Mouse (Mus musculus) spleen, adult 2 months (tissue): ENCODE results near the gene Olfr876. TPM values are rescaled to one million over a fixed set of nuclear protein-coding genes. Genes with fewer than 3 reads are reported as not detected.
"Not testable (repeated sequence)": the region's sequence is repeated elsewhere in the genome, so short reads cannot be mapped to it uniquely, and the experiment has no call there.

Source experiments
- DNase-seq, 2 experiments: peaks; one replicate each; pipeline versions ENCODE4 v3.0.0 to v3.0.0-alpha.2; 2012 to 2021; ENCODE audit warnings: low spot score in 2 of 2, low read depth in 1 of 2
- H3K27ac ChIP-seq: fragments of 200-500 bp; 2 replicates; pipeline ENCODE4 v1.5.1; 2012; ENCODE audit warnings: low read length, inconsistent platforms; ENCODE audit not compliant: insufficient read depth
- H3K27me3 ChIP-seq: fragments of 200-500 bp; 2 replicates; pipeline ENCODE4 v1.6.1; 2012; ENCODE audit warnings: mild to moderate bottlenecking, moderate library complexity, low read length, inconsistent platforms; ENCODE audit not compliant: control insufficient read depth, insufficient read depth
- H3K36me3 ChIP-seq: fragments of 200-500 bp; 2 replicates; pipeline ENCODE4 v1.6.1; 2012; ENCODE audit warnings: mild to moderate bottlenecking, low read length, inconsistent platforms; ENCODE audit not compliant: control insufficient read depth, insufficient read depth
- H3K4me1 ChIP-seq: fragments of 200-500 bp; 2 replicates; pipeline ENCODE4 v1.6.1; 2011; ENCODE audit warnings: inconsistent platforms; ENCODE audit not compliant: control insufficient read depth, insufficient read depth, insufficient read length
- H3K4me3 ChIP-seq: fragments of 200-500 bp; 2 replicates; pipeline ENCODE4 v1.5.1; 2011; ENCODE audit warnings: mild to moderate bottlenecking, inconsistent platforms; ENCODE audit not compliant: insufficient read depth, insufficient read length; ENCODE audit errors: extremely low read depth
- CTCF ChIP-seq: fragments of 200-500 bp; IDR thresholded peaks from 2 replicates; pipeline ENCODE4 v1.5.1; 2011; ENCODE audit warnings: mild to moderate bottlenecking, inconsistent platforms; ENCODE audit not compliant: insufficient read depth, insufficient read length, insufficient replicate concordance; ENCODE audit errors: extremely low read depth
- POLR2A ChIP-seq: fragments of 200-500 bp; IDR thresholded peaks from 2 replicates; pipeline ENCODE4 v1.6.1; 2011; ENCODE audit warnings: low read depth, low read length, inconsistent platforms
- WGBS: fragments of 180-500 bp; shearing (Covaris S2); methylation state at CpG from one replicate; pipeline ENCODE4 v1.1.7; 2018; 5-methylcytosine and 5-hydroxymethylcytosine counted together
- polyA plus RNA-seq: library from polyadenylated mRNA; depleted of rRNA; stranded (reverse); fragments of >200 nt; gene quantifications from 2 replicates; pipeline ENCODE4 v1.2.3, GENCODE M21; 2012; rRNA removed

The Olfr876 gene
- not detected in 2 replicates for polyA plus RNA-seq

DNA sequence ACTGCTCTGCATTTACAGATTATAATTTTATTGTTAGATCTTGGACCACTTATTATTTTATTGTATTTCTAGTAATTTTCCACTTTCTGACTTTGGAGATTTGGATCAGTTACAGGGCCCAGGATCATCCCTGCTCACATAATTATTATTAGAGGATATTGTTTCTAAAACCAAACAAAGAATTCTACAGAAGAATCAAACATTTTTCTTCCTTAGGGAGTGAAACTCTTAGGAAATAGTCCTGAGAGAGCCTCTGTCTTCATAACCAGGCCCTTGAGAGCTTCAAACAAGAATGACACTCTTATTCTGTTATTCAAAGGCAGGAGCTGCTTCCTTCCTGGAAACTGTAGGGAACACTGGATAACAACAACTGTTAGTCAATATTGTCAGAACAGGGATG lies at the start of gene Olfr876:
Olfr876 (plus strand) TSS at position 301 of the 400 bp plus-strand sequence.
- Histone ChIP-seq H3K27me3 (no peaks in the 10 kb centered on the region), H3K36me3 (no peaks in the 10 kb centered on the region), H3K4me1 (no peaks in the 10 kb centered on the region), H3K4me3 (no peak within 1 kb of the TSS), H3K27ac (no peak within 1 kb of the TSS)
- no peak for TF ChIP-seq CTCF
- no peak for DNase-seq

GRCm38 (mm10) chr9:37761728-37762127 lies 41.1 kb upstream of the Olfr876 start:
- Histone ChIP-seq H3K27me3 (no peaks in the 10 kb centered on the region), H3K36me3 (no peaks in the 10 kb centered on the region), H3K27ac (no peak overlapping the region), H3K4me1 (no peaks in the 10 kb centered on the region), H3K4me3 (no peak overlapping the region)
- DNase-seq = no peak
- 90% methylated on average over 2 of the region's 2 CpGs for WGBS
- no peak for TF ChIP-seq CTCF

- Histone ChIP-seq H3K36me3 (no peaks in the 10 kb centered on the region), H3K27ac (no peak overlapping the region), H3K4me1 (no peaks in the 10 kb centered on the region), H3K4me3 (no peak overlapping the region), H3K27me3 (no peaks in the 10 kb centered on the region)
- DNase-seq = no peak
- 55% methylated on average over 2 of the region's 2 CpGs for WGBS
- TF ChIP-seq POLR2A (no peak), CTCF (no peak)
Observed at GRCm38 (mm10) chr9:37762541-37762940, 40.3 kb upstream of the Olfr876 start.

DNA sequence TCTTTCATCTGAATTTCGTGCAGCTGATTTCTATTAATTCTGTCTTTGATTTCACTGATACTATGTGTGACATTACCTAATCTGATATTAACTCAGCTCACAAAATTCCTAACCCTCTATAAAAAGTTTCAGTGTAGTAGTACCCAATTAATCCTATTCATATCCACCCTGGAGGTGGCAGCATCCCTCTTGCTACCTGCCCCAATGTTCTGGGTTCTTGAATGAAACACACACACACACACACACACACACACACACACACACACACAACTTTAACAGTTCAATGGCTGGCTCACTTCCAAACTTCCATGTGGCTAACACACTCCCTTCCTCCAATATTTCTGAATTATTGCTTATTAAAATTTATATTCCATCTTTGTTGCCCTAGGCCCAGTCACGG lies 32.2 kb upstream of the Olfr876 start:
- no peak for DNase-seq
- 77% methylated on average over 2 of the region's 2 CpGs for WGBS
- H3K36me3 ChIP-seq = no peaks in the 10 kb centered on the region
- H3K27ac ChIP-seq = no peak overlapping the region
- H3K4me1 ChIP-seq = no peaks in the 10 kb centered on the region
- TF ChIP-seq POLR2A (no peak), CTCF (no peak)
- H3K4me3 ChIP-seq = no peak overlapping the region
- no peaks in the 10 kb centered on the region for H3K27me3 ChIP-seq

- H3K27ac ChIP-seq = no peak within 1 kb of the TSS
- no peaks in the 10 kb centered on the region for H3K36me3 ChIP-seq
- DNase-seq = no peak
- H3K4me1 ChIP-seq = no peaks in the 10 kb centered on the region
- TF ChIP-seq POLR2A = no peak
- TF ChIP-seq CTCF = no peak
- WGBS = 22% methylated on average over 2 of the region's 2 CpGs
- no peaks in the 10 kb centered on the region for H3K27me3 ChIP-seq
- H3K4me3 ChIP-seq = no peak within 1 kb of the TSS
Observed at GRCm38 (mm10) chr9:37771759-37772158, 31.1 kb upstream of the Olfr876 start, which contains the start of gene Olfr875. TSS of gene Olfr875 (plus strand) at chr9:37771857.

GRCm38 (mm10) chr9:37782766-37783260 lies 20.0 kb upstream of the Olfr876 start:
- no peaks in the 10 kb centered on the region for H3K36me3 ChIP-seq
- H3K27ac ChIP-seq = no peak overlapping the region
- no peak for DNase-seq
- TF ChIP-seq CTCF (no peak), POLR2A (no peak)
- no peak overlapping the region for H3K4me3 ChIP-seq
- no peaks in the 10 kb centered on the region for H3K27me3 ChIP-seq
- H3K4me1 ChIP-seq = no peaks in the 10 kb centered on the region
- WGBS = 29% methylated on average over 7 of the region's 7 CpGs

DNA sequence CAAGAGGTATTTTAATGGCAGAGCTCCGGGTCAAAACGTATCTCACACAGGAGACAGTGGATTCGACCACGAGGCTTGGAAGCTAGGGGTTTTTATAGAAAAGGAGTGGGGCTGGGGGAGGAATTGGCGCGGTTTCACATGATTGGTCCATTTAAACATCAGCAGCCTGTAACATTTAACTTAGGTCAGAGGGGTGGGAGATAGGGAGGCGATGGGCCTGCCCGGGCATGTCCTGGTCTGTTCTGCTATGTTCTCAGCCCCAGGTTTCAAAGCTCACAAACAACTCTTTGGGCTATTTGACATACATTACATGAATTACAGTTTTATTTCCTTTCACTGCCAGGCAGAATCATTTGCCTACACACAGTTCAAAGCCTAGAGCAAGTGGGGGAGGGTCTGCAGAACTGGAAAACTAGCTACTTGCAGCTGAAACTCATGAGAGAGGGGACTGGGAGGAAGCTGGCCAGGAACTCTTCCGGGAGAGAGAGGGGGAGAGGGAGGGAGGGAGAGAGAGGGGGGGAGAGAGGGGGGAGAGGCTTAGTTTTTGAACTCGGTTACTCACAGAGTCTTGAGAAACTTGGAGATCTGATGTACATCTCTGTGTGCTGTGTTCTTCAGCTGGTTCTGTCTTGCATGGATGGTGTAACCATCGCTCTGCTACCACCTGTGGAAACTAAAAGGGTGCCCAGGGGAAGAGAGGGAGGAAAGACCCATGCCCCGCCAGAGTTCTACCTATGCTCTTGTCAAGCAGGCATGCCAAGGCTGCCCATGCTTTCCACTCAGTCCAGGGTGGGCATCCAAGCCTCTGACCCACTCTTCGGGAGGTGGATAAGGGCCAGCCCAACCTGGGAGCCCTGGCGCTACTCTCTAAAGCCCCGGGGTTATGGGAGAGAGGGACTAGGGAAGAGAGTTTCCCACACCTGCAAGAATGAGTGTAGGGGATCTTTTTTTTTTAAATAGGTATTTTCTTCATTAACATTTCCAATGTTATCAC lies 19.1 kb upstream of the Olfr876 start:
- H3K36me3 ChIP-seq, DNase-seq: not testable (repeated sequence)
- WGBS = 54% methylated on average over 11 of the region's 15 CpGs

More for the DNA sequence above, 19.1 kb upstream of the Olfr876 start:
- H3K27me3 ChIP-seq, H3K27ac ChIP-seq, H3K4me3 ChIP-seq, H3K4me1 ChIP-seq: not testable (repeated sequence)
